Mouse (Mus musculus) embryonic fibroblast, embryonic 13.5 days (primary cell): ENCODE measurements around the gene Uqcc3. TPM values are rescaled to one million over a fixed set of nuclear protein-coding genes. Genes with fewer than 3 reads are reported as not detected.

Experiments
- H3K27ac ChIP-seq: 2 replicates; pipeline ENCODE4 v1.5.1; 2012; ENCODE audit warnings: low read length, control low read depth, inconsistent platforms; ENCODE audit not compliant: insufficient read depth
- H3K4me1 ChIP-seq: 2 replicates; pipeline ENCODE4 v1.6.1; 2011; ENCODE audit warnings: low read length; ENCODE audit not compliant: control insufficient read depth, insufficient read depth
- H3K4me3 ChIP-seq: 2 replicates; pipeline ENCODE4 v1.5.1; 2011; ENCODE audit warnings: mild to moderate bottlenecking, control low read depth, low read length; ENCODE audit not compliant: insufficient read depth
- CTCF ChIP-seq: IDR thresholded peaks from 2 replicates; pipeline ENCODE4 v1.5.1; 2011; ENCODE audit warnings: mild to moderate bottlenecking, control low read depth, low read length, moderate library complexity, borderline replicate concordance; ENCODE audit not compliant: insufficient read depth
- POLR2A ChIP-seq: IDR thresholded peaks from 2 replicates; pipeline ENCODE4 v1.6.1; 2011; ENCODE audit warnings: low read depth, mild to moderate bottlenecking, control low read depth, low read length, moderate library complexity
- polyA plus RNA-seq: library from polyadenylated mRNA; stranded (reverse); fragments of >200 nt; gene quantifications from 2 replicates; pipeline ENCODE4 v1.2.4, GENCODE M21; 2011; ENCODE audit warnings: low read depth; ENCODE audit not compliant: missing spikeins, insufficient read length

The Uqcc3 gene
- polyA plus RNA-seq, 1 experiment: 22.3 TPM

GRCm38 (mm10) chr19:8895397-8895960, 14.8 kb upstream of the Uqcc3 start:
- Histone ChIP-seq H3K27ac (no peak overlapping the region), H3K4me1 (peaks cover 6% of the 10 kb centered on the region), H3K4me3 (no peak overlapping the region)
- TF ChIP-seq CTCF (no peak), POLR2A (no peak)

GRCm38 (mm10) chr19:8892829-8893766, 12.4 kb upstream of the Uqcc3 start, which contains the start of gene Ints5:
TSS of gene Ints5 (plus strand) at chr19:8893005.
- Histone ChIP-seq H3K4me3 (peak within 1 kb of the TSS; percentile 100), H3K27ac (peak within 1 kb of the TSS; percentile 45), H3K4me1 (peaks cover 7% of the 10 kb centered on the region)
- TF ChIP-seq CTCF (no peak), POLR2A (peak; percentile 89)

- Histone ChIP-seq H3K4me1 (peaks cover 4% of the 10 kb centered on the region; the same call in 1 of the 2 replicates), H3K4me3 (peak within 1 kb of the TSS; percentile 95), H3K27ac (peak within 1 kb of the TSS; percentile 82)
- TF ChIP-seq CTCF: no peak
- peak; percentile 95 for TF ChIP-seq POLR2A
Measured at GRCm38 (mm10) chr19:8888511-8889385, 8.0 kb upstream of the Uqcc3 start, which contains the start of the genes 1810009A15Rik and Gm49416. TSS of gene 1810009A15Rik (plus strand) at chr19:8888853. TSS of gene Gm49416 (plus strand) at chr19:8888926.

GRCm38 (mm10) chr19:8887585-8888463, 7.1 kb upstream of the Uqcc3 start:
- peak overlapping the region; percentile 95 for H3K4me3 ChIP-seq
- H3K27ac ChIP-seq: peak overlapping the region; percentile 82
- TF ChIP-seq POLR2A (peak; percentile 53), CTCF (no peak)
- peaks cover 4% of the 10 kb centered on the region; the same call in 1 of the 2 replicates for H3K4me1 ChIP-seq

GRCm38 (mm10) chr19:8886916-8887584, 6.3 kb upstream of the Uqcc3 start:
- TF ChIP-seq CTCF (no peak), POLR2A (peak; percentile 40)
- Histone ChIP-seq H3K27ac (peak overlapping the region; percentile 58; the same call in 1 of the 2 replicates), H3K4me3 (no peak overlapping the region), H3K4me1 (peaks cover 4% of the 10 kb centered on the region; the same call in 1 of the 2 replicates)

- H3K27ac ChIP-seq: no peak within 1 kb of the TSS
- H3K4me1 ChIP-seq: no peaks in the 10 kb centered on the region
- no peak for TF ChIP-seq CTCF
- TF ChIP-seq POLR2A: no peak
- H3K4me3 ChIP-seq: no peak within 1 kb of the TSS
Measured at GRCm38 (mm10) chr19:8883616-8884015, 2.9 kb upstream of the Uqcc3 start, which contains the start of the genes Lbhd1 and Gm49403. TSS of gene Lbhd1 (plus strand) at chr19:8883732. TSS of gene Gm49403 (plus strand) at chr19:8883930.

- Histone ChIP-seq H3K27ac (no peak overlapping the region), H3K4me3 (peak overlapping the region; percentile 70; the same call in 1 of the 2 replicates), H3K4me1 (no peaks in the 10 kb centered on the region)
- TF ChIP-seq POLR2A (no peak), CTCF (no peak)
Measured at GRCm38 (mm10) chr19:8881034-8881392, 290 bp upstream of the Uqcc3 start.

- H3K4me3 ChIP-seq: no peak overlapping the region
- H3K4me1 ChIP-seq: no peaks in the 10 kb centered on the region
- TF ChIP-seq CTCF (no peak), POLR2A (no peak)
- no peak overlapping the region for H3K27ac ChIP-seq
Measured at GRCm38 (mm10) chr19:8875031-8875430, 5.7 kb downstream of the Uqcc3 start.
